In genomic region chr4:102518341-102518740, GRCm38 (mm10) we compare ENCODE assay signal across 14 mouse cellular contexts.
"Had no signal": no experiment of that assay in that cellular context is flagged by ENCODE, and none has a peak within 500 bp of the region (broad histone marks: within the 10 kb centered on the region; RNA-seq: fewer than 3 reads in every experiment).

No protein-coding gene starts in this region.

- H3K27ac ChIP-seq: kidney, embryonic 15.5 days; left cerebral cortex, adult 2 months; limb, embryonic 15.5 days; liver, embryonic 13.5 days; midbrain, embryonic 13.5 days; neural tube, embryonic 12.5 days; stomach, postnatal 0 days had no signal

- H3K9ac ChIP-seq: kidney, embryonic 15.5 days; limb, embryonic 15.5 days; liver, embryonic 13.5 days; midbrain, embryonic 13.5 days; neural tube, embryonic 12.5 days had no signal

- H3K4me2 ChIP-seq: kidney, embryonic 15.5 days; limb, embryonic 15.5 days; liver, embryonic 13.5 days; midbrain, embryonic 13.5 days; neural tube, embryonic 12.5 days had no signal

- H3K4me3 ChIP-seq: kidney, embryonic 15.5 days; left cerebral cortex, adult 2 months; limb, embryonic 15.5 days; liver, embryonic 13.5 days; midbrain, embryonic 13.5 days; myocyte; neural tube, embryonic 12.5 days had no signal

- H3K36me3 ChIP-seq: kidney, embryonic 15.5 days; limb, embryonic 15.5 days; liver, embryonic 13.5 days; midbrain, embryonic 13.5 days; neural tube, embryonic 12.5 days had no signal

- ATAC-seq: midbrain, embryonic 13.5 days had no signal

- H3K4me1 ChIP-seq: neural tube, embryonic 12.5 days had no signal

- DNase-seq: kidney, adult 2 months; kidney, postnatal 25 days; liver, embryonic 13.5 days; lung, adult 18-20 months; lung, postnatal 36 days; spleen, adult 18-20 months; thymus, postnatal 4 days had no signal

- H3K27me3 ChIP-seq: kidney, embryonic 15.5 days; limb, embryonic 15.5 days; liver, embryonic 13.5 days; midbrain, embryonic 13.5 days; neural tube, embryonic 12.5 days had no signal

- H3K9me3 ChIP-seq: kidney, embryonic 15.5 days; limb, embryonic 15.5 days; liver, embryonic 13.5 days; midbrain, embryonic 13.5 days; neural tube, embryonic 12.5 days had no signal
